In genomic region chr7:127966371-127966918, GRCm38 (mm10) we compare ENCODE assay signal across 8 mouse cellular contexts. TPM values are rescaled to one million over a fixed set of nuclear protein-coding genes. Genes with fewer than 3 reads are reported as not detected.
DNase-seq lines count a peak whose midpoint lies in the region; ATAC-seq and TF ChIP-seq lines count a peak whose summit lies in the region.

No protein-coding gene starts in this region.

- no peak for TF ChIP-seq CTCF in heart, postnatal 0 days (IDR thresholded peaks at IDR 0.05; ENCODE audit: low read depth)

- ATAC-seq in heart, postnatal 0 days (ENCODE audit: insufficient read depth, low read depth): no peak
- no peak for ATAC-seq in liver, embryonic 16.5 days (ENCODE audit: low read depth)

- H3K4me2 ChIP-seq in heart, postnatal 0 days (ENCODE audit: low read depth, low read length): peak overlapping the region; percentile 71
- peak overlapping the region; percentile 90 for H3K4me2 ChIP-seq in liver, embryonic 16.5 days (ENCODE audit: low read depth, low read length)

- TF ChIP-seq EP300 in heart, postnatal 0 days (IDR thresholded peaks at IDR 0.05; ENCODE audit: low read depth): no peak

- peaks cover 21% of the 10 kb centered on the region; the same call in 1 of the 2 replicates for H3K4me1 ChIP-seq in heart, postnatal 0 days (ENCODE audit: control insufficient read depth, insufficient read depth)
- H3K4me1 ChIP-seq in liver, embryonic 16.5 days (ENCODE audit: control insufficient read depth, low read depth, low read length): peaks cover 17% of the 10 kb centered on the region

- 11% methylated on average over 10 of the region's 10 CpGs for WGBS in heart, postnatal 0 days
- 21% methylated on average over 10 of the region's 10 CpGs for WGBS in liver, embryonic 16.5 days (ENCODE audit: insufficient replicate concordance)

- no peaks in the 10 kb centered on the region for H3K27me3 ChIP-seq in heart, postnatal 0 days (ENCODE audit: control insufficient read depth, insufficient read depth, low read length)
- no peaks in the 10 kb centered on the region for H3K27me3 ChIP-seq in liver, embryonic 16.5 days (ENCODE audit: control insufficient read depth, insufficient read depth, low read depth, low read length)

- H3K9ac ChIP-seq in heart, postnatal 0 days (replicated peaks; ENCODE audit: low read depth, low read length): peak overlapping the region; percentile 88
- H3K9ac ChIP-seq in liver, embryonic 16.5 days (ENCODE audit: low read depth, low read length): peak overlapping the region; percentile 95

- no peaks in the 10 kb centered on the region for H3K9me3 ChIP-seq in heart, postnatal 0 days (replicated peaks; ENCODE audit: control insufficient read depth, low read length)
- H3K9me3 ChIP-seq in liver, embryonic 16.5 days (replicated peaks; ENCODE audit: control insufficient read depth, low read length): no peaks in the 10 kb centered on the region

- H3K27ac ChIP-seq in heart, postnatal 0 days (ENCODE audit: low read depth): peak overlapping the region; percentile 97
- peak overlapping the region; percentile 95 for H3K27ac ChIP-seq in liver, embryonic 16.5 days (ENCODE audit: low read length)

- peak overlapping the region; percentile 82 for H3K4me3 ChIP-seq in heart, postnatal 0 days (ENCODE audit: low read depth, low read length)
- peak overlapping the region; percentile 95 for H3K4me3 ChIP-seq in liver, embryonic 16.5 days (ENCODE audit: low read depth, low read length)

- DNase-seq in adrenal gland, adult (ENCODE audit: inconsistent age in 2 of 2, low spot score in 1 of 2): peak; percentile 43 to 77
- DNase-seq in adrenal gland, postnatal 25 days: no peak
- DNase-seq in 3134 (ENCODE audit: extremely low read depth, insufficient read length, low spot score): peak; percentile 24
- peak; percentile 68 for DNase-seq in embryo, embryonic 10 days (ENCODE audit: low spot score)
- peak; percentile 14 for DNase-seq in heart, postnatal 0 days (ENCODE audit: low spot score)
- peak; percentile 31 for DNase-seq in thymus, postnatal 4 days
- DNase-seq in left cerebral cortex, adult 9 months (ENCODE audit: low spot score in 2 of 2): no peak

- H3K36me3 ChIP-seq in heart, postnatal 0 days (replicated peaks; ENCODE audit: control insufficient read depth, insufficient read depth, low read length): peaks cover 18% of the 10 kb centered on the region
- peaks cover 16% of the 10 kb centered on the region for H3K36me3 ChIP-seq in liver, embryonic 16.5 days (ENCODE audit: control insufficient read depth, insufficient read depth)

RNA-seq across cellular contexts. Expression of gene Fus, which starts 0.8 kb away (rescaled TPM):
- total RNA-seq in adrenal gland, postnatal 25 days (2021): 189 and 309 TPM in 2 replicates
- total RNA-seq in heart, postnatal 0 days (2014; rRNA removed; ENCODE audit: low replicate concordance): 25.8 and 33.4 TPM in 2 replicates
- polyA plus RNA-seq in heart, postnatal 0 days (2015; fragmentation: Nextera tagmentation; extraction: Ambion mirVana): 134 and 175 TPM in 2 replicates
- 86.5 and 92.3 TPM in 2 replicates for polyA plus RNA-seq in liver, embryonic 16.5 days (2015; fragmentation: Nextera tagmentation; extraction: Ambion mirVana)

RNA-seq across cellular contexts. Expression of gene Prss36, which starts 19.9 kb away (rescaled TPM):
- total RNA-seq in adrenal gland, postnatal 25 days (2021): 4.4 and 9.7 TPM in 2 replicates
- total RNA-seq in heart, postnatal 0 days (2014; rRNA removed; ENCODE audit: low replicate concordance): 14.2 and 17.5 TPM in 2 replicates
- 10.1 and 10.2 TPM in 2 replicates for polyA plus RNA-seq in heart, postnatal 0 days (2015; fragmentation: Nextera tagmentation; extraction: Ambion mirVana)
- polyA plus RNA-seq in liver, embryonic 16.5 days (2015; fragmentation: Nextera tagmentation; extraction: Ambion mirVana): 2.9 and 3.0 TPM in 2 replicates

RNA-seq across cellular contexts. Expression of gene Pycard, which starts 27.2 kb away (rescaled TPM):
- total RNA-seq in adrenal gland, postnatal 25 days (2021): 2.8 and 5.5 TPM in 2 replicates
- 30.7 and 89.6 TPM in 2 replicates for total RNA-seq in heart, postnatal 0 days (2014; rRNA removed; ENCODE audit: low replicate concordance)
- polyA plus RNA-seq in heart, postnatal 0 days (2015; fragmentation: Nextera tagmentation; extraction: Ambion mirVana): 43.0 and 46.4 TPM in 2 replicates
- polyA plus RNA-seq in liver, embryonic 16.5 days (2015; fragmentation: Nextera tagmentation; extraction: Ambion mirVana): 20.7 and 23.0 TPM in 2 replicates

RNA-seq across cellular contexts. Expression of gene Prss8, which starts 36.5 kb away (rescaled TPM):
- total RNA-seq in adrenal gland, postnatal 25 days (2021): 0.15 TPM in 1 of 2 replicates, not detected in the other
- total RNA-seq in heart, postnatal 0 days (2014; rRNA removed; ENCODE audit: low replicate concordance): 0.73 and 8.1 TPM in 2 replicates
- polyA plus RNA-seq in heart, postnatal 0 days (2015; fragmentation: Nextera tagmentation; extraction: Ambion mirVana): 0.18 and 0.34 TPM in 2 replicates
- 14.8 and 18.5 TPM in 2 replicates for polyA plus RNA-seq in liver, embryonic 16.5 days (2015; fragmentation: Nextera tagmentation; extraction: Ambion mirVana)

RNA-seq across cellular contexts. Expression of gene Trim72, which starts 37.3 kb away (rescaled TPM):
- 0.24 TPM in 1 of 2 replicates, not detected in the other for total RNA-seq in adrenal gland, postnatal 25 days (2021)
- total RNA-seq in heart, postnatal 0 days (2014; rRNA removed; ENCODE audit: low replicate concordance): 22.8 and 52.7 TPM in 2 replicates
- 2.2 and 2.3 TPM in 2 replicates for polyA plus RNA-seq in heart, postnatal 0 days (2015; fragmentation: Nextera tagmentation; extraction: Ambion mirVana)
- polyA plus RNA-seq in liver, embryonic 16.5 days (2015; fragmentation: Nextera tagmentation; extraction: Ambion mirVana): 0.15 and 0.32 TPM in 2 replicates

Comparison
In these comparisons a context has a peak if more than half of its experiments do, and no peak if none do; other contexts are left out.
1. DNase-seq: peak in adrenal gland, adult (2 of 2), 3134 (single experiment), embryo, embryonic 10 days (single experiment), heart, postnatal 0 days (single experiment) and thymus, postnatal 4 days (single experiment); none in adrenal gland, postnatal 25 days (single experiment) and left cerebral cortex, adult 9 months (0 of 2).